Mouse (Mus musculus): ENCODE measurements at regions not wholly inside any gene's neighbourhood (a gene's known extent, or its start where the extent isn't known, plus 50 kb on each side); places are given as distances from the start of the nearest gene placed in this dataset.
"Not testable (repeated sequence)": the region's sequence is repeated elsewhere in the genome, so short reads cannot be mapped to it uniquely, and the experiment has no call there.

DNA sequence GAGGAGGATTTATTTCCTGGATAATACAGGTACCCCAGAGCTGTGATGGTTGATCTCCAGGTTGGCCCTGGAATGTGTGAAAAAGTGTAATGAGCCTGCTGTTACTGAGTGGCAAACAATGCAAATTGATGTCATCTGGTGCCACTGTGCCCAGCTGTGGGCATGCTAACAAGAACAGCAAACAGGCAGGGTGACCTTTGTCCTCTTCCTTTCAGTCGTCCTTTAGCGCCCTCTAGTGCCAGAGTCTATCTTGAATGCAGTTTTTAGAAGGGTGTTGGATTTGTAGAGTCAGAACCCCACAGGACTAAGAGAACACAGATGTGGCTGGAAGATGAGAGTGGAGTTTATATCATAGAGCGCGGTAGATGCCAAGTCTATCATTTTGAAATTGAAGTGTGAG, 164.3 kb downstream of the Sdhaf3 start:
- peak; percentile 62 for DNase-seq (ENCODE audit: low read depth, low spot score)
- WGBS, result 33% methylated on average over 4 of the region's 4 CpGs

DNA sequence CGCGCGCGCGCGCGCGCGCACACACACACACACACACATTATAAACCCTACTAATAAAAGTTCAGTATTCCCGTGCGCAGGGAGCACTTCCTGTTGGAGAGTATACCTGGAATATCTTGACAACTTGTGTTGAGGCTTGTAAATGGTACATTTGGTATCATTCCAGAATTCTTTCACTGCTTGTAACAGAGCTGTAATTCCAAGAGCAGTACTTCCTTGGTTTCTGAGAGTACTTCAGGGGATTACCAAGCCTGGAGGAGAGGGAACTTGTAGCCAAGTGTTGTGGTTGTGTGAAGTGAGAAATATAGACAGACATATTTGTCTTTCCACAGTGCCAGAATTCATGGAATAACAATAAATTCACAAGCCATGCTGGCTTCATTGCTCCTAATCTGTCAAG, 177.2 kb downstream of the Sdhaf3 start:
- 79% methylated on average over 11 of the region's 11 CpGs for WGBS
- DNase-seq (ENCODE audit: low read depth, low spot score), result no peak

DNA sequence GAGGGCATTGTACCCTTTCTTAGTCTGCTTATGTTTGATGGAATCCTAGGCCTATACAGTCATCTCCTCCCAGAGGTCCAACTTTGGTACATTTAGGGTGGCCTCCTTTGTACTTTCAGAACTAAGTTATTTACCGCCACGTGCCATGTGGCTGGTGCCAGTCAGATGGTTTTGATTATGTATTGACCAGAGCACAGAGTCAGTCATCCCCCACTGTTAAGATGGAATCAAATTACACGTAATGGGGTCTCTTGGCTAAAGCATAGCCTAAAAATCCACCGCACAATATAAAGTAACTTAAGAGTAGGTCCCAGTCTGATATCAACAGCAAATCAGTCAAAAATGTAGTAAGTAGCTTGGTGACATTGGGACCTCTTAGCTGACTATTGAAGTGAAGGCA, 178.3 kb downstream of the Sdhaf3 start:
- WGBS, result 93% methylated on average over 4 of the region's 4 CpGs
- no peak for DNase-seq (ENCODE audit: low read depth, low spot score)

DNA sequence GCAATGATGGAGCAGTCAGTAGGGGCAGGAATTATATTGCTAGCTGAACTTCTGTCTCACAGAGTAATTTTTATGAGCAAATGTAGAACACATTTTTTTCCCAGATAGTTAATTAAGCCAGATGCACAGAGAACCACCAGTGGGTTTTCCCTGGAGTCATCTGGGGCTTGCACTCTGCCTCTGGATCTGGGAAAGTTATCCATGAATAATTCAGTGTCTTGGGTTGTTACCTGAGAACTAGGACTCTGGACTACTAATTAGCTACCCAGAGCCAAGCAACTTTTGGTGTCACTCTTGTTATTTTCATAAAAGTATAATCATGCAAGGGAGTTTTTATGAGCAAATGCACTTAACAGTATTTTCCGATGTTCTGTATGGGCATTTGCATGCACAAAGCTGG, 179.1 kb downstream of the Sdhaf3 start:
- DNase-seq (ENCODE audit: low read depth, low spot score), result no peak

DNA sequence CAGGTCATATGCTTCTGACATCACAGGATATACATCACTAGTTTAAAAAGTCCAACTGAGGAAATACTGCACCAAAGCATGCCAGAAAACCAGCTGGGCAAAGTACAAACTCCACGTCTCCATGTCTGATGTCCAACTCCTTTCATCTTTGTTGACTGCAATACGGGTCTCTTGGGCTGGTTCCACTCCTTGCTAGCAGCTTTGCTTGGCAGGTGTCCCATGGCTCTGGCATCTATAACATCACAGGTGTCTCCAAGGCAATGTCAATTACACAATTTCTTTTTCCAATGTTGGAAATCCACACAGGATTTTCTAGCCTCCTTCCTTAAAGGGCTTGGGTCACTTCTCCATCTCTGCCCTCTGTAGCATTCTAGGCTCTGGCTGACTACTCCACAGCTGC, 225.9 kb downstream of the Sdhaf3 start:
- WGBS, result 31% methylated on average over 2 of the region's 2 CpGs
- DNase-seq (ENCODE audit: low read depth, low spot score), result no peak

More for the DNA sequence above, 179.1 kb downstream of the Sdhaf3 start:
- 95% methylated on average over 1 of the region's 1 CpGs for WGBS

DNA sequence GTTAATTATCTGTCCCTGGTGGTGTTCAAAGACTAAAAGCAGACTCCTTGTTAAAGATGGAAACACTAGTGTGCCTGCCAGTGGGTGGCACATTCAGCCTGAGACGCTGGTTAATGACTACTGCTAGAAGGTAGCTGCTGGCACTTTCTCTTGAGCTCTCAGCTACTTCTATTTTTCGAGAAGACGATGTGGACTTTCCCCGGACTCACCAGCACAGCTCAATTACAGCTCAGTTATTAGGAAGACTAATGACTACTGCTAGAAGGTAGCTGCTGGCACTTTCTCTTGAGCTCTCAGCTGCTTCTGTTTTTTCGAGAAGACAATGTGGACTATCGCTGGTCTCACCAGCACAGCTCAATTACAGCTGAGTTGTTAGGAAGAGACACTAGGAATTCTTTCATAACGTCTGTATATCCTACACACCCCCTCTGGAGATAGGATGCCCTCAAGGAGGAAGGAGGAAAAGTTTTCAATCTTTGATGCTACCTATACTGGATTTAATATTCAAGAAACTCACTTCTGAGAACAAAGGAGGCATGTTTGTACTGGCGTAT, 243.3 kb downstream of the Sdhaf3 start:
- WGBS, result 64% methylated on average over 8 of the region's 8 CpGs
- no peak for DNase-seq (ENCODE audit: low read depth, low spot score)

DNA sequence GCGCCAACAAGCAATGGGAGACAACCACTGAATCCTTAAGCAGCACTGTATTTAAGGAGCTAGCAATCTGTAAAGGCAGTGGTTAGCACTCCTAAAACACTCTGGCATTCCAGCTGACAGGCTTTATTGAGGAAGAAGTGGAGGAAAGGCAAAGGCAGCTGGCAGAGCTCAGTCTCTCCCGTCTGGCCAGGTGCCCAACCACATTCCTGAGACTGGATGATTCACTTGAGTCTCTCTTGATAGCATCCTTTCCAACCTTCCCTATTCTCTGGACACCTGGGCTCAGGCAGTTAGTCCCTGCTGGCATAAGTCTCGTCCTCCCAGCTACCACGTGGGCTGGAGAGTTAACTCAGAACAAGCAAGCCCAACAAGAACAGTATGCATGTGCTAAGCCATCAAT, 260.1 kb downstream of the Sdhaf3 start:
- WGBS, result 15% methylated on average over 4 of the region's 4 CpGs
- peak; percentile 44 for DNase-seq (ENCODE audit: low read depth, low spot score)

DNA sequence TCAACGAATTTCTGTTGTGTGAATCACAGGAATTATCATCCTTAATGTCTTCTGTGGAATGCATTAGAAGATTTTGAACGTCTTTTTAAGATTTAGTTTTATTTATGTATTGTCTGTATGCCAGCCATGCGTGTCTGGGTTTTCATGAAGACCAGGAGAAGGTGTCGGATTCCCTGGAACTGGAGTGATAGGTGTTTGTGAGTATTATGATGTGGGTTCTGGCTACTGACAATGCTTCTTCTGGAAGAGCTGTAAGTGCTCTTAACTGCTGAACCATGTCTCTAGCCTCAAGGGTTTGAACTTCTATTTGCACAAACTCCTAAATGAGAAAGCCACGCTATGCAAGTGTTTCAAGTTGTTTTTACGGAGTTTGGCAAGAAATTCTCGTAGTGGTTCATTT, 296.5 kb downstream of the Sdhaf3 start:
- 66% methylated on average over 7 of the region's 7 CpGs for WGBS

DNA sequence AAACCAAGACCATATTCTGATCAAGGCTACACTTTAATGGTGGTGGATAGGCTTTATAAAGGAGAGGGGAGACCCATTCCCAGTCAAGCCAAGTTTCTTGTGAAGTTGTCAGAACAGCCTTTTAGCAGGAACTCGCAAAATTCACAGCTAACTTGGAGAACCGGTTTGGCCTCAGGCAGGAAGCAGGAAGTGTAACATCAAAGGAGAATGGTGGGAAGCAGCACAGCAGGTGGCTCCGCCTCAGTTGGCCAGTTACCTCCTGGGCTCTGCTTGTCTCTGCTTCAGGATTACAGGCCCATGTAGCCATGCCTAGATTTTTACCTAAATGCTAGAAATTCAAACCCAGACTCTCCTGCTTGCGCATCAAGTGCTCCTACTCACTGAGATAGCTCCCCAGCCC, 277.2 kb upstream of the Tac1 start:
- 29% methylated on average over 4 of the region's 4 CpGs for WGBS

More for the DNA sequence above, 296.5 kb downstream of the Sdhaf3 start:
- no peak for DNase-seq (ENCODE audit: low read depth, low spot score)

DNA sequence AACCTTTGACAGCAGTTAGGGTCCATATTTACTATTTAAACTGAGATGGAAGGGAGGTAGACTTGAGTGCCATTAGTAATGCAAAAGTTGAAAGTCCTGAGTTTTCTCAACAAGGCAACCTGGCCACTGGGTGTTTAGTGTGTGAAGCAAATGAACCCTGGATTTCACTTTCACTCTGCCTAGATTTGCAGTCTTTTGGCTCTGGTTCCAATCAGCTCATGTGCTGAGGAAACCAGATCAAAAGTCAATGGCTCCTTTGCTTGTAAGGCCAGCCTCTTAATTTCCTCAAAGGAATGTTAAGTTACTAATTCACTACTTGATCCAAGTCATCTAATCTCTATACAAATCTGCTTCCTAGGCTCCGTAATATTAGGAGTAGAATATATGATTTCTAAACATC, 247.7 kb upstream of the Tac1 start:
- no peak for DNase-seq (ENCODE audit: low read depth, low spot score)
- 71% methylated on average over 1 of the region's 1 CpGs for WGBS

More for the DNA sequence above, 277.2 kb upstream of the Tac1 start:
- no peak for DNase-seq (ENCODE audit: low read depth, low spot score)

DNA sequence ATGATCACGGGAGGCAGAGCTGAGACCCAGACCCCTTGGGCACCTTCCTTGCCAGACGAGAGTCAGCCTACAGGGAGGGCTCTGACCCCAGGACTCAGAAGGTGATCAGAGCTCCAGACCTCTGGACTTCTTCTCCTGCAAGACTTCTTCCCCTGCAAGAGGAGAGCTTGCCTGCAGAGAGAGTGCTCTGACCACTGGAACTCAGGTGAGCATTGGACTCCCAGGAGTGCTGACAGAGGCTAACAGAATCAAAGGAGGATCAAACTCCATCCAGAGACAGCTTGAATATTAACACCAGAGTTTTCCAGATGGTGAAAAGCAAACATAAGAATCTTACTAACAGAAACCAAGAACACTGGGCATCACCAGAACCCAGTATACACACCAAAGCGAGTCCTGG, 241.2 kb upstream of the Tac1 start:
- WGBS, result 79% methylated on average over 3 of the region's 3 CpGs
- no peak for DNase-seq (ENCODE audit: low read depth, low spot score)

DNA sequence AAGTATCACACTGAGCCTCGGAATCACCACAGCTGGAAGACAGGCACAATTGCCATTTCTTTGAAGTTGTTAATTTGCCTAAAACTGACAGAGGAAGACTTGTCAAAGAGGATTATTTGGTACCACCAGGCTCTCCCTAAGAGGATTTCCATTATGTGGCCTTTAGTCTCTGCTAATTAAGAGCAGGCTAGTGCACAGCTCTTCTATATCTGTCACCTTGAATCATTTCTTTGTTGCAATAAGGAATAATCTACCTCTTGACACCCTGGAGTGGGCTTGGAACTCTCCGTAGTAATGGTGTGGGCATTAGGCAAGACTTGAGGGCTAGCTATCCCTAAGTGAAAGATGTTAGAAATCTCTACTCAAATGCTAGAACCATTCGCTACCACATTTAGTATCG, 227.7 kb upstream of the Tac1 start:
- 78% methylated on average over 4 of the region's 4 CpGs for WGBS
- no peak for DNase-seq (ENCODE audit: low read depth, low spot score)

DNA sequence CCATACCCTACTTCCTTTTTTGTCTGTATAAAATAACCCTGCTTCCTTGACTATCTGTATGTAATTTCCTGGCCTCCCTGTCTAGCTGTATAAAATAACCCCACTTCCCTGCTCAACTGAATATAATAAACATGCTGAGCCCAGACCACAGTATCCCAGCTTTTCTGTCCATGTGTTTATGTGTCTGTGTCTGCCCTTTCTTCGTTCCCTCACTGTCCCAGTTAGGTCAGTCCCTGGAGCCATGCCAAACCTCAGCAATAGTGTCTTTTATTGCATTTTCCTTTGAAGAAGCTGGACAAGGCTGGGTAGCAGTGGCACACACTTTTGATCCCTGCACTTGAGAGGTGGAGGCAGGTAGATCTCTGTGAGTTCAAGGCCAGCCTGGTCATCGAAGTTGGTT, 198.0 kb upstream of the Tac1 start:
- 13% methylated on average over 2 of the region's 2 CpGs for WGBS
- peak; percentile 71 for DNase-seq (ENCODE audit: low read depth, low spot score)

DNA sequence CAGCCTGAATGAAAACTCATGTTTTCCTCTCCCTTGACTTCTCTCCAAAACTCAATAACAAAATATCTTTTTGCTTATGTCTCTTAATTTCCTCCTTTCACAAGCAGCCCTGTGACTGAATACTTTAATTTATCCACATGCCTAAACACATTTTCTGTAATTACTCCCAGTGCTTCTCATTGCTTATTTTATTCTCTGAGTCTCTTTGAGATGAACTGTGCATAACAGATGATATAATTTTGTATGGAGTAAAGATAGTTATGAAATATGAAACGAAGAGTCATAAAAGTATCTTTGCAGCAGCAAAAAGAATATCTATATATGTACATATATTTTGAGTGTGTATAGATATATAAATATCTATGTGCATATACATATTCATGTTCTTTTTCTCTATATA, 187.5 kb upstream of the Tac1 start:
- no peak for DNase-seq (ENCODE audit: low read depth, low spot score)
- 64% methylated on average over 1 of the region's 1 CpGs for WGBS

DNA sequence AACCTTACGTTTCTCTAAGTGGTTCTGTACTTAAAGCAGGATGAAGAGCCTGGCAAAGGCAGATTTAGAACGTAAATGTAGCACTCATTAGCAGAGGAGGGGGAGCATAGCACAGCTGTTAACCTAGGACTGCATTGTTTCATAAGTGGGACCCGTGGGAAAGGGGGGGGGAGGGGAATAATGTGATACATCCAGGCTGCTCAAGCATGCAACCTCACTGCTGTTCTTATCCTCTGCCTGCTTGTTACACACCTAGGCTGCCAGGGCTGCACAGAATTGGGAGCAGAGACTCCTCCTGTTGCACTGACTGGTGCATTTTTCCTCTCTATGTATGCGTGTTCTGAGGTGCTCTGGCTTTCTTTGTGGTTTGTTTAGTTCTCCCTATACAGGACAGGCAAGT, 180.1 kb upstream of the Tac1 start:
- no peak for DNase-seq (ENCODE audit: low read depth, low spot score)
- WGBS, result 58% methylated on average over 4 of the region's 4 CpGs

DNA sequence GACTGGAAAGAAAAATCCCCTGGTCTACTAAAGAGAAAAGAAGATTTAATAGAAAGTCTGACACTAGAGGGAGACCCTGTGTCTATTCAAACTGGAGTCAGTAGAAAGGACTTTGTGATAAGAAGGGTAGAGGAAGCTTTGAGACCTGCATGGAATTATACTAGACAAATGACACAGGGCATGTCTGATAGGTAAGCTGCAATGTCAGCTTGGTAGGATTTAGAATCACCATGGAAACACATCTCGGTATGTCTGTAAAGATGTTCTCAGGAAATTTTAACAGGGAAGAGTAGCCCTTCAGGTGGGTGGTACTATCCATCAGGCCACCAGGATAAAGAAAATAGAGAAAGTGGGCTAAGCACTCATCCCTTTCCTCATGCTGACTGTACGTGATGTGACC, 178.8 kb upstream of the Tac1 start:
- WGBS, result 85% methylated on average over 2 of the region's 2 CpGs
- no peak for DNase-seq (ENCODE audit: low read depth, low spot score)

DNA sequence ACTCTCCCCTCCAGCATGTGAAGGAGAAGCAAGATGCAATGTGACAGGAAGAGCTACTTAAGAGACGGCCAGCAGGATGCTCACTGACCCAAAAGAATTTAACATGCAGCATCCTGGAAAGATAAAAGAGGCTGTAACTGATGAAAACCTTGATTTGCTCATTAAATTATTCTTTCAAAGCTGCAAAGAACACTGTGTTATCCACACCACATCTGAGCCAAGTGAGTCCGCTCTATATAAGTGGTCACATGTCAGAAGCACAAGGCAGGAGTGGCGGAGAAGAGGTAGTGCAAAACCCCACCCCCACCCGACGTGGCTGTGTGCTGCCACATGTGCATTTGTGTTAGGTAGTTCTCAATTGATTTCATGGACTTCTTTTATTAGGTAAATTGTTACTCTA, 176.0 kb upstream of the Tac1 start:
- 64% methylated on average over 5 of the region's 5 CpGs for WGBS

DNA sequence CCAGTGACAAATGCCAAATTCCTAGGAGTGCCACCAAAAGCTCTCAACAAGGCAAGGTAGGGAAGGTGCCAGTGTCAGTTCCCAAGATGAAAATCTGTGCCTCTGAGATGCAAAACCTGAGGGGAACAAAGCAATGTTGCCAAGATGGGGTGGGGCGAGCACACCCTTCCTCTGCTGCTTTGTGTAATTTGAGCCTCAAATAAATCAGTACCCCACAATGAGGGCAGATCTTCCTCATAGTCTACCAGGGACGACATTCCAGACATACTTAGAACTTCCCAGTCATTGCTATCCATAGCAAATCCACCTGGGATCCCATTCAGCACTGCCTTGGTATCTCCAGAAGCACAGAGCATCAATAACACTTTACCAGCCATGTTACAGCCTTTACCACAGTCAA, 129.9 kb upstream of the Tac1 start:
- no peak for DNase-seq (ENCODE audit: low read depth, low spot score)
- WGBS, result 28% methylated on average over 2 of the region's 2 CpGs

More for the DNA sequence above, 176.0 kb upstream of the Tac1 start:
- no peak for DNase-seq (ENCODE audit: low read depth, low spot score)

DNA sequence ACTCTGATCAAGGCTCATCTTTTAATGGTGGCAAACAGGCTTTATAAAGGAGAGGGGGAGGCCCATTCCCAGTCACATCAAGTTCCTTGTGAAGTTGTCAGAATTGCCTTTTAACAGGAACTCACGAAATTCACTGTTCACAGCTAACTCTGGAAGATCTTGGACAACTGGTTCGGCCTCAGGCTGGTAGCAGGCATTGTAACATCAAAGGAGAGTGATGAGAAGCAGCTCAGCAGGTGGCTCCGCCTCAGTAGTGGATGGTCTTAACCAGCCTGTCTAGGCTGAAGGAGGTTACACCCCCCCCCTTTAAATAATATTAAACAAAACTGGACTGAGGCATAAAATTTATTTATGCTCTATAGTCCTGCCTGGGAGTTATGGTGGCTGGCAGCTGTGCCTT, 113.0 kb upstream of the Tac1 start:
- 58% methylated on average over 3 of the region's 3 CpGs for WGBS
- no peak for DNase-seq (ENCODE audit: low read depth, low spot score)

DNA sequence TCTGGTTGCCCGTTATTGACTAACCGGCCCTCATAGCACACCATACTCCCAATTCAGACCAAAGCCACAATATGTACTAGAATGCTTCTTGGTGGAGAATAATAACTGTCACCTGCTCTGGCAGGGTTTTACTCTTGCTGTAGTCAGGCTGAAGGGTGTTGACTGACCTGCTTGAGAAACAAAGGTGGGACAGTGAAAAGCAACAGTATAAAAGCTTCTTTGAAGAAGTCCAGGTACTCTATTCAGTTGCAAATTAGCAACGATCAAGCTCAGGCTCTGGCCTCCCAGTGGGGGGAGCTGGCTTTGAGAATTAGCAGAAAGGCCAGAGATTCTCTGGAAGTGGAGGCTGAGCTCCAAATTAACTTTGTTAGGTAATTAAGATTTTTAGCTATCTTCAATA, 112.4 kb upstream of the Tac1 start:
- WGBS, result 82% methylated on average over 3 of the region's 3 CpGs
- not testable (repeated sequence) for DNase-seq (ENCODE audit: low read depth, low spot score)

DNA sequence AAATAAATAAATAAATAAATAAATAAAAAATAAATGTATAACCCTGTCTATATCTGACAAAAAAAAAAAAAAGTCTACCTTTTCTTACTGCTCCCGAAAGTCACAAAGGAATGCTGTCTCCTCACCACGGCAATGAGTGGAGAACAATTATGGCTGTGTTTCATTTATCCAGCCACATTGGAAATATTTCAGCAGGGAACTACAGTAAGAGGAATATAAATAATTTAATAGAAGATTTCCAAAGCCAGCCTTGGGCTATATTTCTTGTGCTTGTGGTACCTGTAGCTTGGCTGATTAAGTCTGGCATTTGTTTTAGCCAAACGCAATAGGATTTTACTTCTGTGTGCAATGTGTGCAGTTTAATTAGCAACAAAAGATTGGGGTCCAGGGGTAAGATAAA, 98.8 kb upstream of the Tac1 start:
- WGBS, result 90% methylated on average over 3 of the region's 3 CpGs
- no peak for DNase-seq (ENCODE audit: low read depth, low spot score)

DNA sequence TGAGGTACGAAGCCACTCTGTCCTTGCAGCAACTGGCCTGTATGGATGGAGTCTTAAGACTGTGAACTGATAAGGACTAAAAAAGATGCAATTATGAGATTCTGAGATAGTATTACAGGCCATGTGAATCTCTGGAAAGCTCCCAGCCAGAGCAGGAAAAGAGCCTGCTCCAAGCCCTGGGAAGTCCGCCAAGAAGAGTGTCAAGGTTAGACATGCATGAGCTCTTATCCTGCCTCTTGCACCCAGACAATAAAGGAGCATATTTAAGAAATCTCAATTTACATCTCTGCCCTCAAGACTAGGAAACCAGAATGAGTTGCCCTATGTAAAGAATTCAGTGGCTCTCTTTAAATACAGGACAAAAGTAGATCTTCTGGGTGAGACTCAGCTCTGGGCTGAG, 90.8 kb upstream of the Tac1 start:
- WGBS, result 75% methylated on average over 2 of the region's 2 CpGs
- DNase-seq (ENCODE audit: low read depth, low spot score), result no peak

Data from large intestine, adult 2 months (tissue).